Mouse (Mus musculus): Measurements from ENCODE around the gene Dnmt3l. TPM values are rescaled to one million over a fixed set of nuclear protein-coding genes. Genes with fewer than 3 reads are reported as not detected.

Dnmt3l gene
- total RNA-seq (2023): 1 to 10 TPM; 1.4 to 1.8 TPM

DNA sequence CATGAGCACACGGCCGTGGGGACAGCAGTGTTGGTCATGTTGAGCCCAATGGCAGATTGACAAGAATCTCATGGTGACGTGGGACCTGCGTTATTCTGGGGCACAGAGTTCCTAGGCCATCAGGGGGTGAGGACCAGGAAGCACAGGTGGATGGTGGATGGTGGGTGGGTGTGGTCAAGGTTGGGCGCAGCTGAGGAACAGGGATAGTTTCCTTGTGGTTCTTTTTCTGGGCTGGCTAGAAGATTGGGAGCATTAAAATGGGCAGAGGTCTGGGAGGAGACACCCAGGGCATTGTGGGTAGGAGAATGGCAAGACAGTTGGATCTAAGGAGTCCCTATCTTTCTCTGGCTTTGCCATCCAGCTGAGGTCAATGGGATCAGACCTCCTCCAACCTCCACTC lies at the start of gene Dnmt3l:
Gene Dnmt3l, plus strand, starts transcription at position 301 of the 400 bp plus-strand sequence.

DNA sequence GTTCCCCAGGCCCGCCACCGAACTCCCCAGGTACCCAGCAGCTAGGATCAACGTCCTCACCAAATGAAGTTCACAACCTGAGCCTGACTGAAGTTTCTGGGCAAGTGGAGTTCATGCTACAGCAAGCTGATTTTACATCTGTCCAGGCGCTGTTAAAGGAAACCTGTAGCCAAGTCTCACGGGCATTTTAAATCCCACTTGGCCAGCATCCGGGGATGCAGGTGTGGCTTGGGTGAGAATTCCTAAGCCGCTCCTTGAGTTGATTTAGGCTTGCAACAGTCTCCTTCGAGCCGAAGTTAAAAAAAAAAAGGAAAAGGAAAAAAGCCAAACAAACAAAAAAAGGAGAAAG lies 31.8 kb upstream of the Dnmt3l start, which contains the start of gene Pfkl:
Gene Pfkl, minus strand, starts transcription at position 139 of the 349 bp plus-strand sequence.

DNA sequence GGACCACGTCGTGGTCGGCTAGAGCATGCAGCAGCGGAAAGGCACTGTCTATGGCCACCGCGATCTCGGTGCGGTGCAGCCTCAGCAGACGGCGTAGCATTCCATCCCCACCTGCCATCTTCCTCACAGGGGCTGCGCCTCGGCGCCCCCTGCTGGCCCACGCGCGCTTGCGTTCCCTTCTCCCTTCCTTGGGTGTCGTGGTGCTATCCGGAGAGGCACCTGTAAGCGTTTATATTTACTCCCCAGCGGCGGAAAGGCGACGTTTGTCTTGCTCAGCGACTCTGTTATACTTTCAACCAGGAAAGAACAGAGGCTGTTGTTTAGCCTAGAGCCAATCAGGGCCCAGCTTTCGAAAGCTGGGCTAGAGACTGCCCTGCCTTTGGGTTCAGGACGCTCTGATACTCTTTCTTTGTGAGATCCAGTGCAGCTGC lies 1.7 kb downstream of the Dnmt3l start, which contains the start of gene Aire:
Gene Aire, minus strand, starts transcription at position 205 of the 431 bp plus-strand sequence.

DNA sequence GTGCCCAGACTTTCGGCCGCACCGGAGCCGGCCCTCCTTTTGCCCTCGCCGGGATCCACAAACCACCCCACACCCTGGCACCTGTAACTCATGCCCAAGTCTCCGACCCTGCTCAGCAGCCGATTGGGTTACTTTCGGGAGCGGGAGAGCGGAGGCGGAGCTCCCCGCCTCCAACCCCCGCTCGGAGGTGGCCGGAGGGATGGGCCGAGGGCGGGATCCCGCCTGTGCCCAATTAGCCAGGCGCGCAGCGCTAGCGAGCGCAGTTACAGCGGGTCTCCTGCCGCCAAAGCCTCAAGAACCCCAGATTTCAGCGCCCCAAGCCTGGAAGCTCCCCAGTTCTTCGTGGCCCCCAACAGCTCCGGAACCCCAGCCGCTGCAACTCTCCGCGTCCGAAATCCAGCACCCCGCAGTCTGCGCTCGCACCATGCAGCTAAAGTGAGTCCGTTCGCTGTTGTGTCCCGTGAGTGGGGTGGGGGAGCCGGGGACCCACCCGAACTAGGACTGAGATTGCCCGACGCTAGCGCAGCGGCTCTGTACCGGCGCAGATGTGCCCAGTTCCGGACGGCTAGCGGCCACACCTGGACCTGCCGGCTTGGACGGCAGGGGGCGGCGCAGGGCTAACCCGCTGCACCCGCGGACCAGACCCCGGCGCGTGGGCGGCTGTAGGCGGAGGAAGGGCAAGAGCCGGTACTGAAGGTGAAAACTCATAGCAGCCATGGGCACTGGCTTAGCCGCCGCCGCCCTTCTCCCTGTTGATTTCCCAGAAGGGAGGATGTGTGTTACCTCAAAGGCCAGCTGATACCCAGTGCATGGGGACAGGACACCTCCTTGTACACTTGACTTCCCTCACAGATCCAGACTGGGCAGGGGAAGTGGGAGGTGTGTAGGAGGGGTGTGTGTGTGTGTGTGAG lies 27.6 kb downstream of the Dnmt3l start, which contains the start of gene Icosl:
Gene Icosl, plus strand, starts transcription at position 202 of the 911 bp plus-strand sequence.

Other genes with a start within 250 kb of the Dnmt3l start
- not detected for gene Gm9639, start 246.9 kb upstream of the Dnmt3l start, total RNA-seq (2023)
- not detected for gene Gm19668, start 242.8 kb upstream of the Dnmt3l start, total RNA-seq (2023)
- gene Gm9507, start 230.1 kb upstream of the Dnmt3l start, total RNA-seq (2023): not detected
- gene Gm2696, start 227.3 kb upstream of the Dnmt3l start, total RNA-seq (2023): not detected
- gene Krtap10-4, start 214.9 kb upstream of the Dnmt3l start, total RNA-seq (2023): not detected
- gene Krtap10-10, start 206.0 kb upstream of the Dnmt3l start, total RNA-seq (2023): not detected
- gene Gm36176, start 195.1 kb upstream of the Dnmt3l start, total RNA-seq (2023): not detected
- gene Gm10318, start 189.1 kb upstream of the Dnmt3l start, total RNA-seq (2023): not detected
- gene Gm3285, start 180.0 kb upstream of the Dnmt3l start, total RNA-seq (2023): not detected
- gene Lrrc3, start 139.4 kb upstream of the Dnmt3l start, total RNA-seq (2023): under 1 TPM in 1 of 2 experiments, not detected in 1; 0.15 TPM
- 100 to 1,000 TPM; 232 to 259 TPM for gene Trpm2, start 71.4 kb upstream of the Dnmt3l start, total RNA-seq (2023)
- gene 1810043G02Rik, start 63.4 kb upstream of the Dnmt3l start, total RNA-seq (2023): 1 to 10 TPM; 7.1 to 8.8 TPM
- 10 to 100 TPM; 27.1 to 40.2 TPM for gene Pfkl, start 31.9 kb upstream of the Dnmt3l start, total RNA-seq (2023)
- gene Aire, start 1.7 kb downstream of the Dnmt3l start, total RNA-seq (2023): not detected
- 10 to 100 TPM; 48.0 to 48.3 TPM for gene Icosl, start 27.4 kb downstream of the Dnmt3l start, total RNA-seq (2023)
- gene D10Jhu81e, start 127.8 kb downstream of the Dnmt3l start, total RNA-seq (2023): 10 to 100 TPM; 23.3 to 27.2 TPM
- gene Pwp2, start 143.2 kb downstream of the Dnmt3l start, total RNA-seq (2023): 1 to 10 TPM; 4.9 to 5.7 TPM
- 10 to 100 TPM; 53.6 to 62.3 TPM for gene Trappc10, start 202.7 kb downstream of the Dnmt3l start, total RNA-seq (2023)